Mouse (Mus musculus) olfactory bulb, adult 2 months (tissue): ENCODE measurements around the gene Adam20. TPM values are rescaled to one million over a fixed set of nuclear protein-coding genes. Genes with fewer than 3 reads are reported as not detected.
"Not testable (repeated sequence)": the region's sequence is repeated elsewhere in the genome, so short reads cannot be mapped to it uniquely, and the experiment has no call there.

Source experiments
- H3K27ac ChIP-seq: fragments of 200-500 bp; 2 replicates; pipeline ENCODE4 v1.5.1; 2012; ENCODE audit warnings: low read depth, low read length; ENCODE audit not compliant: insufficient read depth
- H3K4me1 ChIP-seq: fragments of 200-500 bp; 2 replicates; pipeline ENCODE4 v1.6.1; 2012; ENCODE audit warnings: low read length; ENCODE audit not compliant: control insufficient read depth, insufficient read depth
- H3K4me3 ChIP-seq: fragments of 200-500 bp; 2 replicates; pipeline ENCODE4 v1.5.1; 2012; ENCODE audit warnings: mild to moderate bottlenecking, low read depth, low read length, moderate library complexity; ENCODE audit not compliant: insufficient read depth
- CTCF ChIP-seq: fragments of 200-500 bp; IDR thresholded peaks from 2 replicates; pipeline ENCODE4 v1.5.1; 2012; ENCODE audit warnings: low read depth, mild to moderate bottlenecking, low read length, moderate library complexity; ENCODE audit not compliant: insufficient read depth
- POLR2A ChIP-seq: fragments of 200-500 bp; IDR thresholded peaks from 2 replicates; pipeline ENCODE4 v1.6.1; 2012; ENCODE audit warnings: mild to moderate bottlenecking, low read depth, low read length, moderate library complexity; ENCODE audit not compliant: insufficient read depth
- whole genome bisulfite sequencing: fragments of 180-500 bp; shearing (Covaris S2); methylation state at CpG from one replicate; pipeline ENCODE4 v1.1.7; 2018; 5-methylcytosine and 5-hydroxymethylcytosine counted together
- polyA plus RNA-seq: library from polyadenylated mRNA; stranded (reverse); fragments of >200 nt; gene quantifications from 2 replicates; pipeline ENCODE4 v1.2.4, GENCODE M21; 2012; ENCODE audit warnings: low replicate concordance; ENCODE audit not compliant: missing spikeins, insufficient read depth, insufficient read length

Adam20 gene
- not detected in 2 replicates for polyA plus RNA-seq

GRCm38 (mm10) chr8:40792973-40793372 is at the start of gene Adam20:
Adam20 (plus strand) TSS chr8:40793273.
- H3K27ac ChIP-seq, H3K4me3 ChIP-seq, H3K4me1 ChIP-seq: not testable (repeated sequence)
- 81% methylated on average over 1 of the region's 1 CpGs for WGBS

GRCm38 (mm10) chr8:40751908-40752307 is 41.2 kb upstream of the Adam20 start, which contains the start of gene Adam25:
Adam25 (plus strand) TSS chr8:40752208.
- not testable (repeated sequence) for H3K27ac ChIP-seq, H3K4me1 ChIP-seq, H3K4me3 ChIP-seq
- 63% methylated on average over 1 of the region's 1 CpGs for WGBS

- Histone ChIP-seq H3K4me1 (no peaks in the 10 kb centered on the region), H3K27ac (no peak overlapping the region), H3K4me3 (no peak overlapping the region)
- TF ChIP-seq POLR2A (no peak), CTCF (no peak)
These were observed 9.8 kb upstream of the Adam20 start for GRCm38 (mm10) chr8:40783320-40783719.

- Histone ChIP-seq H3K4me1 (no peaks in the 10 kb centered on the region), H3K27ac (no peak overlapping the region), H3K4me3 (no peak overlapping the region)
- 93% methylated on average over 2 of the region's 2 CpGs for WGBS
- TF ChIP-seq CTCF, result no peak
- no peak for TF ChIP-seq POLR2A
These were observed 10.5 kb downstream of the Adam20 start for GRCm38 (mm10) chr8:40803379-40804079.

Other genes with a start within 250 kb of the Adam20 start
- gene Adam24, start 118.2 kb upstream of the Adam20 start, polyA plus RNA-seq, result not detected in 2 replicates
- not detected in 2 replicates for gene Adam25, start 41.1 kb upstream of the Adam20 start, polyA plus RNA-seq
- gene Adam39, start 29.7 kb downstream of the Adam20 start, polyA plus RNA-seq, result not detected in 2 replicates